Mouse (Mus musculus) T-helper 17 cell (primary cell): ENCODE results near the gene S1pr2.
"Not testable (repeated sequence)": the region's sequence is repeated elsewhere in the genome, so short reads cannot be mapped to it uniquely, and the experiment has no call there.

Experiments used
- in situ Hi-C, 2 experiments: fragments of 300-600 bp; cut with MboI, MseI; formaldehyde crosslinking; loops; 1 replicate in 1 of 2; 2 replicates in 1 of 2; pipeline ENCODE4 v1.15.1; 2025; ENCODE audit warnings: high pct_unique_total_duplicates in 2 of 2

Gene S1pr2

DNA sequence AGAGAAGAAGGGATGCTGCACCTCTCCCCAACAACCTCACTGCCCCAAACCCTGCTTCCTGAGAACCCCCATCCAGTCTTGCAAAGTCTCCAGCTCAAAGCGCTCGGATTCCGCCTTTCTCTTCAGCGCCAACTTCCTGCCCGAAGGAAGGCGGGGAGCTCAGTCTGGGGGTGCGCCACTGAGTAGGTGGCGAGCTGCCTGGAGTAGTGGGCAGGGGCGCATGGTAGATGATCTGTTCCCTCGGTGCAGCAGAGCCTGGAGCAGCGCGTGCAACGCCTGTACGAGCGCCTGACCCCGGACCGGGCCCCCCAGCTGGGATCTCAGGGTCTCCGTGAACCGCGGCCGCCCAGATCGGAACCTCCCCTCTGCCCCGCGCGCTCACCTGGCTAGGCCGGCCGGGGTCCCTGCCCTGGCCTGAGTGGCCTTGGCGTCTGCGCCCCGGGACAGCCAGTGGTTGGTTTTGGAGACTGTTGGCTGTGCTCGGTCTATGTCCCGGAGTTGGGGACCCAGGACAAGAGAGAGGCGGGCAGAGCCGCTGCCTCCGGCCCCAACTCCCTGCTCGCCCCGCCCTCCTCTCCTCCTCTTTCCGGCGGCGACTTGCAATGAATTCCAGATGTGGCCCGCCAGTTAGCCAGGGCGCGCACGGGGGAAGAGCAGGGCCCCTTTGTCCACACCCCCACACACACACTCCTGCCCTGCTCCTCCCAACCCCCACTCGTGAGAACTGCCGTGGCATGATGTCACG, at the start of gene S1pr2:
S1pr2 (minus strand) TSS at position 566 of the 745 bp plus-strand sequence.
- in situ Hi-C loops = loop anchor here in 1 of 2 experiments (10.0 kb wide), 1 partner anchor 482 kb away; the partner anchor contains the start of gene Zfp426

DNA sequence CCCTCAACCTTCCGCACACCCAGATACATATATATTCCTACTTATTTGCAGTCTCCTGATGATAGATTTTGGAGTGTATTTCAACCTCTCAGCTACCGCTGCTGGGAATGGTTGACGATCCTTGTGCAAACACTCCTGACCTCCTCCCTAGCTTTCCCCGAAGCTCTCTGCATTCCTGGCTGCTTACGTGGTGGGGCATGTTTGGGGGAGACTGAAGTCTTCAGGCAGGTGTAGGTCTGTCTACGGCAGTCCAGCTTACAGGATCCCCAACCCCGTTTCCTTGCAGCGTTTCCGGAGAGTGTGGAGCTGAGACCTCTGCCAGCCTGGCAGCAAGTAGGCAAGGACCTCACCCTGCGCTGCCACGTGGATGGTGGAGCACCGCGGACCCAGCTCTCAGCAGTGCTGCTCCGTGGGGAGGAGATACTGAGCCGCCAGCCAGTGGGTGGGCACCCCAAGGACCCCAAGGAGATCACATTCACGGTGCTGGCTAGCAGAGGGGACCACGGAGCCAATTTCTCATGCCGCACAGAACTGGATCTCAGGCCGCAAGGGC, 48.8 kb upstream of the S1pr2 start:
- in situ Hi-C loops = no loop called here

DNA sequence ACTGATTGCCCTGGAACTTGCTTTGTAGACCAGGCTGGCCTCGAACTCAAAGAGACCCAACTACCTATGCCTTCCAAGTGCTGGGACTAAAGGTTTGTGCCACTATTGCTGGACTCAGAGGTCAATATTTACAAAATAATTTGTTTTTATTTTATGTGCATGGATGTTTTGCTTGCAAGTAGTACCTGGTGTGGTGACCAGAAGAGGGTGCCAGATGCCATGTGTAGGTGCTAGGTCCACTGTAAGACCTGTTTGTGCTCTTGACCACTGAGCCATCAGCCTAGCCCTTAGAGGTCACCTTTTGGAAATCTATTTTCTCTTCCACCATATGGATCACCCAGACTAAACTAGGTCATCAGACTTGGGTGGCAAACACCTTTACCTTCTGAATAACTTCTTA, 46.1 kb upstream of the S1pr2 start:
- in situ Hi-C loops = no loop called here

DNA sequence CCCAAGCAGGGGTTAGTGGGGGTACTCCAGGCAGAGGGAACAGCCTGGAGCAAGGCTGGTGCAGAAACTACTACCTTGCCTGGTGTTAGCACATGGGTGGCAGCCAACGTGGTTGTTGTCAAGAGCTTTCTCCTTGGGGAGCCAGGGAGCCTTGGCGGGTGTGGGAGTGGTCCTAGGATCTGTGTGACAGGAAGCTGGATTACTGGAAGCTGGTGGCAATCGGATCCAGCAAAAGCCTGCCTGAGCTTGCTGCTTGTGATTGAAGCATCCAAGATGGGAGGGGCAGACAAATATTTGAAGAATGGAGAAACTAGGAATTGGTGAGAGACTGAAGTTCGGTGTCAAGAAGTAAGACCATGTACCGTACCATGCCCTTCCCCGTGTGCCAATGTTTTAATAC, 45.7 kb upstream of the S1pr2 start:
- in situ Hi-C loops = no loop called here

DNA sequence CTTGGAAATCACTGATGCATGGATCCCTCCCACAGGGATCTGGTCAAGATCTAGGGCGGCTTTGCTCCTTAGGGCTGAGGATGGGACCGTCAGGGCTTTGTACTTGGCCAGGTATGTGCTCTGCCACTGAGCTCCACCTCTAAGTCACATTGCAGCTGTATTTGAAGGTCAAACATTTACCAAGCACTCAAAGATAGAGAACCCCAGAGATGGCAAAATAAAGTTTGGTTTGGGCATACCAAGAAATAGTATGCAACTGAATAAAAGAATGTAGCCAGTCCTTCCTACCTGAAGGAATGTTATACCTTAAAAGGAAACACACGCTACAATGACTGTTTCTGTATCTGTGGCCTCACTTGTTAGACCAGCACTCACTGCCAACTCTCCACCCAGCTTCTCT, 44.8 kb upstream of the S1pr2 start:
- in situ Hi-C loops = no loop called here

DNA sequence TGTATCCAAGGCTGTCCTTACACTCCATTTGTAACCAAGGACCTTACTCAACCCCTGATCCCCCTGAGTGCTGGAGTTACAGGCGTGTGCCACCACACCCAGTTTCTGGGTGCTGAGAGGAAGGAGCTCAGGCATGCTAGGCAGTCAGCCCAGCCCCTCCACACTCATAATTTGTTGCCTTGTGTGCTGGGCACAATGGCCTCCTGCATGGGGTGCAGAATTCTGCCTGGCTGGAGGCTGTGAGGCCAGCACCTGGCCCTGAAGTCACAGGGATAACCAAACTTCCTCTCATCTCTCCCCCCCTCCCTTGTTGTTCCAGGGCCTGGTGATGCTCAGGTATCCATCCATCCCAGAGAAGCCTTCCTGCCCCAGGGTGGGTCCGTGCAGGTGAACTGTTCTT, 42.0 kb upstream of the S1pr2 start:
- in situ Hi-C loops = no loop called here

DNA sequence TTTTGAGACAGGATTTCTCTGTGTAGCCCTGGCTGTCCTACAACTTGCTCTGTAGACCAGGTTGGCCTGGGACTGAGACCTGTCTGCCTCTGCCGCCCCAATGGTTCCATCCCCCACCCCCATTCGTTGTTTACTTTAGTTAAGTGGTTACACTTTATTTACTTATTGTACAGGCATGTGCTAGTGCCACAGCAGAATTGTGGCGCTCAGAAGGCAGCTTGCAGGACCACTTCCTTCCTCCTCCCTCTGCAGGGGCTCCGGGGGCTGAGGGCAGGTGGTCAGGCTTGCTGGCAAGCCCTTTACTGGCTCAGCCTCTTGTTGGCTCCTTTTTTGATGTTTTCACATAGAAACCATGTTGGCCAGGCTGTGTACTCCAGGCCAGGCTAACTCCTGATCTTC, 40.6 kb upstream of the S1pr2 start:
- in situ Hi-C loops = no loop called here

DNA sequence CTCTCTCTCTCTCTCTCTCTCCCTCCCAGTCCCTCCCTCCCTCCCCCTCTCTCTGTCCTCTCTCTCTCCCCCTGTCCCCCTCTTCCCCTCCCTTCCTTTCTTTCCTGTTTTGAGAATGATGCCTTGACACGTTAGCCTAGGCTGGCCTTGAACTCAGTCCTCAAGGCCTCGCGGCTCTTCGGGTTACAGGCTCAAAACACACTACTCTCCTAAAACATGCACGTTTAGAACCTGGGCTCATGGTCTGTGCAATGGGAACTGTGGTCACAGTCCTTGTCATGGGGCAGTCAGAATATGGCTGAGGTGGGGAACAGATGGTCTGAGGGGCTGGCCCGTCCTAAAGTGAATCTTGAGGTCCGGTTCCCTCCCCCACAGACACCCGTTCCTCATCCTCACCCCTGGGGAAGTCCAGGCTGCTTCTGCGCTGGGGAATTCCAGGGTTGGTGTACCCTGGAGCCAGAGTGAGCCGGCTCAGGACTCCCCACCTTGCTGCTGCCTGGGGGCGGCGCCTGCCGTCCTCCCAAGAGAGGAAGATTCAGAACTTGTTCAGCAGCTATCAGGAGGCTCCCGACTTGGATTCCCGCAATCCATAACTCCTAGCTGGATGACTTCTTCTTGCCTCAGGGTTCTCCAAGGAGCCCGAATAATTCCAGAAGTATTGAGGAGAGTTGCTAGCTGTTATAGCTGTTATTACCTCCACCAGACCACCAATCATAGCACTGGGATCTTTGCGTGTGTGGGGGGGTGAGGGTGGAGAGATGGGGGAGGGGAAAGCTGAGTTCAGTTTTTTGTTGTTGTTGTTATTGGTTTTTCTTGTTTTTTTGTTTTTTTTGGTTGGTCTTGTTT, 40.0 kb upstream of the S1pr2 start:
- in situ Hi-C loops = no loop called here

DNA sequence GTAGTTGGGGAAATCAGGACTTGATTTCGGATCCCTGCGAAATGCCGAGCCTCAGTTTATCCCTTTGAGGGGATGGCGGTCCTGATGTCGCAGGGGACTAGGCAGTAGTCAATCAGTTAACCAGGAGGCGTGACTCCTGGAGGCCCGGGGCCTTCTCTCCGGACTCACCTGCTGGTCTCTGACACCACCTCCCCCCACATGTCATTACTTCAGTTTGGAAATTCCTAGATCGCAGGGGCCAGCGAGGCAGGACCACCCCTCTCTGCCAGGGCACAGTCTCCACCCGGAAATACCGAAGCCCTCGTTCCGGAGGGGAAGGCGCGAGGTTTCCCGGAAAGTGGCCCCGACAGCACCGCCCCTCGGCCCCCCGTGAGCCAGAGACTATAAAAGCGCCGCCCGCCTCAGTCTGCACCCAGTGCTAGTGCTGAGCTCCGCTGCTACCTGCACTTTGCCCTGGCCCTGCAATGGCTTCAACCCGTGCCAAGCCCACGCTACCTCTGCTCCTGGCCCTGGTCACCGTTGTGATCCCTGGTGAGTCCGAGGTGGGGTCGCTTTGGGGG, 39.1 kb upstream of the S1pr2 start, which contains the start of gene Icam1:
Icam1 (plus strand) TSS at position 415 of the 560 bp plus-strand sequence.
- in situ Hi-C loops = no loop called here

DNA sequence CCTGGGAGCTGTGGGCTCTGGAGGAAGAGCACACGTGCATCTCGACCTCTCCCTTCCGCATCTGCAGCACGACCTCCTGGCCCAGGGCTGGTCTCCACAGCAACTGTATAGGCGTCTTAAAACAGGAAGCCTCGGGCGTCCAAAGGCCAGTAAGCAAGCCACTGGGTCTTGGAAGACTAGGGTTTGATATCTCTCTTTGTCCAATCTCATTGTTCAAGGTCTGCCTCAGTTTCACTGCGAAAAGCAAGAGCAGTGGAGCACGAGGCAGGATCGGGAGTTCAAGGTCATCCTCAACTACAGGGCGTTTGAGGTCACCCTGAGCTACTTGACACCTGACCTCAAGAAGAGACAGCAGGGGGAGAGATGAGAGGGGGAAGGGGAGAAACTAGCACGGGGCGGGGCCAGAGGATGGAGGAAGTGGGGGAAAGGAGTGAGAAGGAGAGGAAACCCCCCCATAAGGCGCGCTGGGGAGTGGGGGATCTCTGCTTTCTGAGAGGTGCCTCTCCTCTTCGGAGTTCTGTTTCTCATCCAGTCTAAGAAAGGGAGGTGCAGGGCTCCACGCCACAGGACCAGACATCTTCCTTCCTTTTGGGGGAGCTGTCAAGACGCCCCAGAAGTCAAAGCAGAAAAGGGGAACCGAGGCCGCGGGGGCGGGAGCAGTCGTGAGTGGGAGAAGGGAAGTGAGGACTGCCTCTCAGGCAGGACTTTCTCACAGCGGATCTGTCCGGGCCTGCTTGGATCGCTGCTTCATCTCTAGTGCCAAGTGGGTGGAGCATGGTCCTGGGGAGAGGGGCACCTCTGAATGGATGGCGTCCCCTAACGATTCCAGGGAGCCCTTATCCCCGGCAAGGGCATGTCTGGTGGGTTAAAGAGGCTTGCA, 38.4 kb upstream of the S1pr2 start:
- in situ Hi-C loops = no loop called here

DNA sequence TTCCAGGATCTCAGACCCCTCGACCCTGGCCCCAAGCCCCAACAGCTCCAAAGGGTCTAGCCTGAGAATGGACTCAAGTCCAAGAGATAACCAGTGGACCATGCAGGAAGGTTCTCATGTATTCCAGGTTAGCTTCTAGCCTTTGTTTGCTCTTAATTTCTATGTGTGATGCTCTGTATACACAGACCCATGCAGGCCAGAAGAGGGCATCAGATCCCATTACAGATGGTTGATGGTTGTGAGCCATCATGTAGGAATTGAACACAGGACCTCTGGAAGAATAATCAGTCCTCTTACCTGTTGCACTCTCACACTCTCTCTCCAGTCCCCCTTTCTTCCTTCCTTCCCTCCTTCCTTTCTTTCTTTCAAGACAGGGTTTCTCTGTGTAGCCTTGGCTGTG, 35.8 kb upstream of the S1pr2 start:
- in situ Hi-C loops = no loop called here

DNA sequence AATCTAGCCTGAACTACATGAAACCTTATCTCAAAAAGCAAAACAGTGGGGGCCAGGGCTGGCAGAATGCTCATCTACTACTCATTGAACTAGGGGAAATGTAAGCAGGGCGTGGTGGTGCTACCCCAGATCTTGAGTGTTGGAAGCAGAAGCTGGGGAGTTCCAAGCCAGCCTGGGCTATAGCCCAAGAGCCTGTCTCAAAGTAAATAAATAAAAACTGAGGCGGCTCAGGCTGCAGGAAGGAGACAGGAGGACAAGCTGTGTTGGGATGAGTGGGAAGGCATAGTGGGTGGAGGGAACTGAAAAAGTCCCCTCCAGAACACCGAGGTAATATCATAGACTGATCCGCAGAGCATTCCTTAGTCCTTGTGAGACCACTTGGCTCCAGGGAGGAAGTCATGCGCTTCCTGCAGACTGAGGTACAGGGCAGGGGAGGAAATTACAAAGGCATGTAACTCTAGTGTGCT, 35.3 kb upstream of the S1pr2 start:
- in situ Hi-C loops = no loop called here

DNA sequence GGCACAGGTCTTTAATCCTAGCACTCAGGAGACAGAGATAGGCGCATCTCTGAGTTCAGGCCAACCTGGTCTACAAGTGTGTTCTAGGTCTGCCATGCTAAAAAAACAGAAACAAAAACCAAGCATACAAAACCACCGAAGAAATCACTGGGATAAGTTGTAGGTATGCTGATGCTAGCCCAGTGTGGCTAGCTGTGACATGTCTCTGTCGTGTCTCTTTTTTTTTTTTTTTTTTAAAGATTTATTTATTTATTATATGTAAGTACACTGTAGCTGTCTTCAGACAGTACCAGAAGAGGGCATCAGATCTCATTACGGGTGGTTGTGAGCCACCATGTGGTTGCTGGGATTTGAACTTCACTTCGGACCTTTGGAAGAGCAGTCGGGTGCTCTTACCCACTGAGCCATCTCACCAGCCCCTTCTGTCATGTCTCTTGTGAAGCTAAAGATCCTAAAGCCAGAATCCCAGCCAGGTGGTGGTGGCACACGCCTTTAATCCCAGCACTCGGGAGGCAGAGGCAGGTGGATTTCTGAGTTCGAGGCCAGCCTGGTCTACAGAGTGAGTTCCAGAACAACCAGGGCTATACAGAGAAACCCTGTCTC, 34.5 kb upstream of the S1pr2 start:
- in situ Hi-C loops = not testable (repeated sequence)

DNA sequence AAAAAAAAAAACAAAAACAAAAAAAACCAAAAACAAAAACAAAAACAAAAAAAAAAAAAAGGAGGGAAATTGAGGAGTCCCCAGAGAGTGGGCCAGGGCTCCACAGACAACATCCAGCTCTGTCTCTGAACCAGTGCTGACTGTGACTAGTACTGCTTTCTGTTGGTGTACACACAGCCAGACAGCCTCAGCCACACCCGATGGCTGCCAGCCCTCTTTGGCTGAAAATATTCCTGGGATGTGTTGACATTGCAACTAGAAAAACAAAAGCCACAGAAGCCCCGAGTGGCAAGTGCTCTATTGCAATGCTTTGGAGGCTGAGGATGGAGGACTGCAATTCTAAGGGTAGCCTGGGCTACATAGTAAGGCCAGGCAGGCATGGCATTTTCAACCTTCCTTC, 33.8 kb upstream of the S1pr2 start:
- in situ Hi-C loops = no loop called here

DNA sequence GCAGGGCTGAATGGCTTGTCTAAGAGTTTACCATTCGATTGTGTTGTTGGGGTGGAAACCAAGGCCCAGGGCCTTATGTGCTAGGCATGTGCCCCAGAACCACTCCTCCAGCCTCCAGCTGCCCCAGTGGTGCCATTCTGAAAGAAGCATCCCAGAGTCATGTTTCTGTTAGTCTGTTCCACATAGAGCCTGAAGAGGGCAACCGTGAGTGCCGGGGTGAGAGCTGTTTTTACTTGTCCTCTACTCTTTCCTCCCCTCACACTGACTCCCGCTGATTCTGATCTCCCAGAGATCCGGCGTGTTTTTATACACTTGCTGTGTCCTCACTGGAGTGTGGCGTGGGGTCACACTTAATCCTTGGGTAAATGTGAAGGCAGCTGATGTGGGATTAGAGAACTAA, 31.4 kb upstream of the S1pr2 start:
- in situ Hi-C loops = no loop called here

DNA sequence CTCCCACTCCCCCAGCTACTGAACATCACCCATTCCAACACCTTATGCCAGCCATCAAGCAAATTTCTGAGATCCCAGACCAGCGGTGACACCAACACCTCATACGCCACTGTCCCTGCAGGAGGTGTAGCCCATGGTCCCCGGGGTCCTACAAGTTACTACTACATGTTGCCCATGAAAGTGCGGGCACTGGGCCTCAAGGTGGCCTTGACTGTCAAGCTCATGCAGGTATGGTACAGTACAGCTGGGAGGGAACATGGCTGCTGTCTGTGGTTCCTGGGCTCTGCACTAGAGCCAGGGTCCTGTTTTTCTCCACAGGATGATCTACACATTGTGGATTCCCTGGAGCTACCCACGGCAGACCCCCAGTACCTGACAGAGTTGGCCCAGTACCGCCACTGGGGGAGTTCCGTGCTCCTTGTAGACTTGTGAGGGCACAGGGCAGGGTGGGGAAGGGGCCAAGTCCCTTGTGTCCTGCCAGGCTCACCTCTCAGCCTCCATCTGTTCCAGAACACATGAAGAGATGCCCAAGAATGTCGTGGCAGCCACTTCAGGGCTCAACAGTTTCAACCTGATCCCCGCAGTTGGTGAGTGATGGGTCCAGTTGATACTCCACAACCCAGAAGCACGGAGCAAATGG, 30.9 kb upstream of the S1pr2 start:
- in situ Hi-C loops = no loop called here

DNA sequence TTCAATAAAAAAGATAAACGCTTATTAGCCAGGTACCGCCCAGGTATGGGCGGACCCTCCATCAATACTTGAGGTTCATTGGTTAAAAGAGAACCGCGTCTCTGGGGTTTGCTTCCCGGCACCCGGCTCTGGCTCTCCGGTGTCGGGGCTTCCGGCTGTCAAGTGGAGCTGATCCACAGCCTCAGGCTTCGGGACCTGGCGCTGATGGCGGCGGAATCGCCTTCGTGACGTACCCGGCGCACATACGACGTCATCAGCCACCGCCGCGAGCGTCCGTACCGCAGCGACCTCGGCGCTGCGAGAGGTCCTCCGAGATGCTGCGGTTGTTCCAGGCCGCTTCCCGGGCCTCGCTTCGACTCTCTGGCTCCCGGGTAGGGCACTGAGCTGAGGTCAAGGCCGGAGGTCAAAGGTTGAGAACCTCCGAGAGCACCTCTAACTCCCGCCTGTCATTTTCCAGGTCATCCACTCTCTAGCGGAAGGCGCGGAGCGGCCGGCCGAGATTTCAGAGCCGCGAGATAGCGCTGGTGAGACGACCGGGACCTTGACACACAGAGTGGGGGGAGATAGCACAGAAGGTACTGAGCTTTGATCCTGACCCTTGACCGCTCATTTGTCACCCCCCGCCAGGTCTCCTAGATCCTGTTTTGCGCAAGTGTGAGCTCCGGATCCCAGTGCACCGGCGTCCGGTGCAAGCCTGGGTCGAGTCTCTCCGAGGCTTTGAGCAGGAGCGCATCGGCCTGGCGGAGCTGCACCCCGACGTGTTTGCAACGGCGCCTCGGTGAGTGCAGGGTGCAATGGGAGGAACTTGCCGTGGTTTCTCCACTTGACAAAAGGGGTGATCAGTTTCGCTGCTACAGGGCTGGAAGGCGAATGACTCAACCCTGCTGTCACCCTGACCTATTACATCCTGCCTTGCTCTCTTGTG, 26.3 kb upstream of the S1pr2 start, which contains the start of gene Mrpl4:
Mrpl4 (plus strand) TSS at position 112 of the 925 bp plus-strand sequence.
- in situ Hi-C loops = loop anchor here in 1 of 2 experiments (5.0 kb wide), 1 partner anchor 106 kb away; the partner anchor contains the start of gene Eif3g

DNA sequence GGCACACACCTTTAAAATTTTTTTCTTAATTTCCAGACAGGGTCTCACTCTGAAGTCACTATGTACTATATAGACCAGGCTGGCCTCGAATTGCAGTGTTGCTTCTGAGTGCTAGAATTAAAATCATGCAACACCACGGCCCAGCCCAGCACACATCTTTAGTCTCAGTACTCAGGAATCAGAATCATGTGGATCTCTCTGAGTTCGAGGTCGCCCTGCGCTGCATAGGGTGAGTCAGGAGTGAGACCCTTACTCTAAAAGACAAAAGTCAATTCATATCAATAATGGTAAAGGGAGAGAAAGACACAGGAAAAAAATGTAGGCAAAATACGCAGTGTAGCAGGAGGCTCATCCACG, 25.7 kb upstream of the S1pr2 start:
- in situ Hi-C loops = loop anchor here in 1 of 2 experiments (5.0 kb wide), 1 partner anchor 105 kb away; the partner anchor contains the start of gene Eif3g
